Mouse (Mus musculus) spleen, adult 2 months (tissue): Measurements from ENCODE around the gene Arhgef7.

Source experiments
- CTCF ChIP-seq: fragments of 200-500 bp; IDR thresholded peaks from 2 replicates; pipeline ENCODE4 v1.5.1; 2011; ENCODE audit warnings: mild to moderate bottlenecking, inconsistent platforms; ENCODE audit not compliant: insufficient read depth, insufficient read length, insufficient replicate concordance; ENCODE audit errors: extremely low read depth
- POLR2A ChIP-seq: fragments of 200-500 bp; IDR thresholded peaks from 2 replicates; pipeline ENCODE4 v1.6.1; 2011; ENCODE audit warnings: low read depth, low read length, inconsistent platforms

GRCm38 (mm10) chr8:11767213-11767840, 39.8 kb downstream of the Arhgef7 start:
- no peak for TF ChIP-seq CTCF
- no peak for TF ChIP-seq POLR2A
